Mouse (Mus musculus): Measurements from ENCODE around the gene Tmod3. TPM values are rescaled to one million over a fixed set of nuclear protein-coding genes. Genes with fewer than 3 reads are reported as not detected.

Gene Tmod3
- polyA plus RNA-seq, 1 experiment from 2014 or later: 153 TPM

Other genes starting within 250 kb of the Tmod3 start
- gene Bcl2l10, start 211.9 kb downstream of the Tmod3 start, polyA plus RNA-seq (2015; fragmentation: Nextera tagmentation; extraction: Ambion mirVana): not detected in 2 replicates
- 48.8 and 51.1 TPM in 2 replicates for gene Mapk6, start 149.7 kb downstream of the Tmod3 start, polyA plus RNA-seq (2015; fragmentation: Nextera tagmentation; extraction: Ambion mirVana)
- gene Leo1, start 118.1 kb downstream of the Tmod3 start, polyA plus RNA-seq (2015; fragmentation: Nextera tagmentation; extraction: Ambion mirVana): 38.8 and 39.3 TPM in 2 replicates
- gene Tmod2, start 51.7 kb upstream of the Tmod3 start, polyA plus RNA-seq (2015; fragmentation: Nextera tagmentation; extraction: Ambion mirVana): 18.1 and 19.9 TPM in 2 replicates
- 28.3 and 29.1 TPM in 2 replicates for gene Lysmd2, start 66.1 kb upstream of the Tmod3 start, polyA plus RNA-seq (2015; fragmentation: Nextera tagmentation; extraction: Ambion mirVana)
- 9.7 and 11.3 TPM in 2 replicates for gene Scg3, start 124.4 kb upstream of the Tmod3 start, polyA plus RNA-seq (2015; fragmentation: Nextera tagmentation; extraction: Ambion mirVana)
- gene Bmp5, start 215.7 kb upstream of the Tmod3 start, polyA plus RNA-seq (2015; fragmentation: Nextera tagmentation; extraction: Ambion mirVana): 5.7 and 5.9 TPM in 2 replicates

Measured in stomach, embryonic 15.5 days (tissue).